Mouse (Mus musculus): ENCODE measurements at regions not wholly inside any gene's neighbourhood (a gene's known extent, or its start where the extent isn't known, plus 50 kb on each side); places are given as distances from the start of the nearest gene placed in this dataset.

- TF ChIP-seq CTCF (IDR thresholded peaks at IDR 0.05; ENCODE audit: insufficient read depth, low read length), result no peak
- TF ChIP-seq POLR2A (IDR thresholded peaks at IDR 0.05; ENCODE audit: borderline replicate concordance, extremely low read depth, low read depth, low read length), result no peak
These were observed 436.5 kb upstream of the Gcfc2 start for GRCm38 (mm10) chr6:81487006-81487405.

All from lung, adult 2 months (tissue).